Mouse (Mus musculus) small intestine, adult 2 months (tissue): ENCODE measurements around the gene Mex3b. TPM values are rescaled to one million over a fixed set of nuclear protein-coding genes. Genes with fewer than 3 reads are reported as not detected.

Experiments
- H3K27ac ChIP-seq: fragments of 200-500 bp; 2 replicates; pipeline ENCODE4 v1.5.1; 2012; ENCODE audit warnings: low read depth, low read length, control low read depth, inconsistent platforms; ENCODE audit not compliant: insufficient read depth
- H3K27me3 ChIP-seq: fragments of 200-500 bp; 2 replicates; pipeline ENCODE4 v1.6.1; 2012; ENCODE audit warnings: mild to moderate bottlenecking, moderate library complexity, low read length, inconsistent platforms; ENCODE audit not compliant: control insufficient read depth, insufficient read depth
- H3K36me3 ChIP-seq: fragments of 200-500 bp; 2 replicates; pipeline ENCODE4 v1.6.1; 2012; ENCODE audit warnings: mild to moderate bottlenecking, low read length, control low read depth, inconsistent platforms; ENCODE audit not compliant: control insufficient read depth, insufficient read depth
- H3K4me1 ChIP-seq: fragments of 200-500 bp; 2 replicates; pipeline ENCODE4 v1.6.1; 2012; ENCODE audit warnings: low read length, inconsistent platforms, mixed read lengths; ENCODE audit not compliant: control insufficient read depth, insufficient read depth, insufficient read length
- H3K4me3 ChIP-seq: fragments of 200-500 bp; 2 replicates; pipeline ENCODE4 v1.5.1; 2012; ENCODE audit warnings: low read depth, mild to moderate bottlenecking, control low read depth, inconsistent platforms, low read length, moderate library complexity
- CTCF ChIP-seq: fragments of 200-500 bp; IDR thresholded peaks from 2 replicates; pipeline ENCODE4 v1.5.1; 2012; ENCODE audit warnings: low read depth, mild to moderate bottlenecking, control low read depth, inconsistent platforms, low read length, moderate library complexity, mixed read lengths; ENCODE audit not compliant: insufficient replicate concordance, insufficient read length; ENCODE audit errors: extremely low read depth
- POLR2A ChIP-seq: fragments of 200-500 bp; IDR thresholded peaks from 2 replicates; pipeline ENCODE4 v1.6.1; 2012; ENCODE audit warnings: low read depth, mild to moderate bottlenecking, control low read depth, inconsistent platforms, low read length, moderate library complexity
- WGBS: fragments of 180-500 bp; shearing (Covaris S2); methylation state at CpG from one replicate; pipeline ENCODE4 v1.1.7; 2018; 5-methylcytosine and 5-hydroxymethylcytosine counted together
- polyA plus RNA-seq: library from polyadenylated mRNA; depleted of rRNA; stranded (reverse); fragments of >200 nt; gene quantifications from 2 replicates; pipeline ENCODE4 v1.2.3, GENCODE M21; 2012; rRNA removed

Gene Mex3b
- 3.1 and 6.3 TPM in 2 replicates for polyA plus RNA-seq

DNA sequence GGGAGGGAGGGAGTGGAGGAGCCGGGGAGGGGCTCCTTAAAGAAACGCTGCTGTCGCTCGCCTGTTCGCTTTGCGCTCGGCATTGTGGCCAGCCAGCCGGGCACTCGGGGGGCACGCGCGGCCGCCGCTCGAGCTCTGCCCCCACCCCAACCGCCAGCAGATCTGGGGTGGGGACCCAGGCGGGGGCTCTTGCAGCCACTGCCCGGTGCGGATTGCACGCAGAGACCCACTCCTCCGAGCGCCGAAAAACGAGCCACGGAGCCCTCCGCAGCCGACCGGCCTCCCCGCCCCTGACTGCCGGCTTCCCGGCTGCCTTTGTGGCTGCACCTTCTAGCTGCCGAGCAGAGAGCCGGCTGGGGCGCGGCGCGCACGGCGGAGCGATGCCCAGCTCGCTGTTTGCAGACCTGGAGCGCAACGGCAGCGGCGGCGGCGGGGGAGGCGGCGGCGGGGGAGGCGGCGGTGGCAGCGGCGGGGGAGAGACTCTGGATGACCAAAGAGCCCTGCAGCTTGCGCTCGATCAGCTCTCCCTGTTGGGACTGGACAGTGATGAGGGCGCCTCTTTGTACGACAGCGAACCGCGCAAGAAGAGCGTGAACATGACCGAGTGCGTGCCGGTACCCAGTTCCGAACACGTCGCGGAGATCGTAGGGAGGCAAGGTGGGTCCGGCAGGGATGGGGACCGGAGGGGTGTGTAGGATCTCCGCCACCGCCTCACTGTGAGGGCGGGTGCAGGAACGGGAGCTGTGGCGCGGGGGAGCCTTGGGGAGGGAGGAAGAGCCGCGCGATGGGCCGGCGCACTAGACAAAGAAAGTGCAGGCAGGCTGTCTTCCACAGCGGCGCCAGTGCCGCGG is at the start of gene Mex3b:
Gene Mex3b, plus strand, starts transcription at position 63 of the 851 bp plus-strand sequence.
- WGBS: 1% methylated on average over 86 of the region's 87 CpGs
- peak within 1 kb of the TSS; percentile 86 for H3K27ac ChIP-seq
- no peaks in the 10 kb centered on the region for H3K27me3 ChIP-seq
- no peak for TF ChIP-seq CTCF
- TF ChIP-seq POLR2A: no peak; the same call in 1 of the 2 replicates
- H3K4me3 ChIP-seq: peak within 1 kb of the TSS; percentile 95
- peaks cover 18% of the 10 kb centered on the region for H3K4me1 ChIP-seq
- no peaks in the 10 kb centered on the region for H3K36me3 ChIP-seq

DNA sequence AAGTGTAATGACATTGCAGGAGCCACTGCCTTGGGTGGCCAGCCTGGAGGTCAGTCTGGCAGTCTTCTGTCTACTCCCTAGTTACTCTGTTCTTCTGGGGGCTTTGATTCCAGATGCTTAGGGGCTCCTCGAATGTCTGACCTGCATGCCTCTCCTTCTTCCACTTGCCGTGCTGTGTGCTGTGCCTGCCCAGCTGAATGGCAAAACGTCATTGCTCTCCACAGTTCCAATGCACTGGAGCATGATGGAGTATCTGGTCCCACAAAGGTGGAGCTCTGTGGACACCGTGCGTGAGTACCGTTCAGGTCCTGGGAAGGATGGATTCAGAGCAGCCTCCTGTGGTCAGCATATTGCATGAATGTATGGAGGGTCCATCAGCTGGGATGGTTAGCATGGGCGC is 47.6 kb upstream of the Mex3b start:
- WGBS: 96% methylated on average over 7 of the region's 7 CpGs
- Histone ChIP-seq H3K27me3 (no peaks in the 10 kb centered on the region), H3K36me3 (no peaks in the 10 kb centered on the region), H3K27ac (no peak overlapping the region), H3K4me1 (peaks cover 2% of the 10 kb centered on the region; the same call in 1 of the 2 replicates), H3K4me3 (no peak overlapping the region)
- TF ChIP-seq POLR2A: no peak
- TF ChIP-seq CTCF: no peak

GRCm38 (mm10) chr7:82820661-82821060 is 46.5 kb upstream of the Mex3b start:
- Histone ChIP-seq H3K4me3 (no peak overlapping the region), H3K36me3 (no peaks in the 10 kb centered on the region), H3K4me1 (no peaks in the 10 kb centered on the region), H3K27ac (no peak overlapping the region), H3K27me3 (no peaks in the 10 kb centered on the region)
- TF ChIP-seq POLR2A: no peak
- TF ChIP-seq CTCF: no peak
- WGBS: 62% methylated on average over 4 of the region's 4 CpGs

GRCm38 (mm10) chr7:82821501-82821900 is 45.6 kb upstream of the Mex3b start:
- 73% methylated on average over 3 of the region's 3 CpGs for WGBS
- TF ChIP-seq POLR2A (no peak), CTCF (no peak)

GRCm38 (mm10) chr7:82822528-82822927 is 44.6 kb upstream of the Mex3b start:
- H3K36me3 ChIP-seq: no peaks in the 10 kb centered on the region
- TF ChIP-seq CTCF (no peak), POLR2A (no peak)
- H3K4me1 ChIP-seq: no peaks in the 10 kb centered on the region
- no peak overlapping the region for H3K4me3 ChIP-seq
- no peak overlapping the region for H3K27ac ChIP-seq
- H3K27me3 ChIP-seq: no peaks in the 10 kb centered on the region
- WGBS: 62% methylated on average over 1 of the region's 1 CpGs

More at GRCm38 (mm10) chr7:82821501-82821900, 45.6 kb upstream of the Mex3b start:
- H3K27me3 ChIP-seq: no peaks in the 10 kb centered on the region
- H3K36me3 ChIP-seq: no peaks in the 10 kb centered on the region
- H3K4me1 ChIP-seq: no peaks in the 10 kb centered on the region
- no peak overlapping the region for H3K4me3 ChIP-seq
- H3K27ac ChIP-seq: no peak overlapping the region

GRCm38 (mm10) chr7:82828193-82828592 is 38.9 kb upstream of the Mex3b start:
- no peak for TF ChIP-seq POLR2A
- TF ChIP-seq CTCF: no peak
- Histone ChIP-seq H3K4me3 (no peak overlapping the region), H3K27ac (no peak overlapping the region), H3K27me3 (no peaks in the 10 kb centered on the region), H3K36me3 (no peaks in the 10 kb centered on the region), H3K4me1 (no peaks in the 10 kb centered on the region)
- WGBS: 48% methylated on average over 2 of the region's 2 CpGs

GRCm38 (mm10) chr7:82829516-82829915 is 37.6 kb upstream of the Mex3b start:
- Histone ChIP-seq H3K36me3 (no peaks in the 10 kb centered on the region), H3K4me3 (no peak overlapping the region), H3K4me1 (no peaks in the 10 kb centered on the region), H3K27ac (no peak overlapping the region), H3K27me3 (no peaks in the 10 kb centered on the region)
- TF ChIP-seq POLR2A (no peak), CTCF (no peak)
- 89% methylated on average over 3 of the region's 3 CpGs for WGBS

- H3K27ac ChIP-seq: no peak overlapping the region
- no peaks in the 10 kb centered on the region for H3K36me3 ChIP-seq
- WGBS: 68% methylated on average over 4 of the region's 4 CpGs
- no peak for TF ChIP-seq POLR2A
- no peak for TF ChIP-seq CTCF
- H3K4me3 ChIP-seq: no peak overlapping the region
- H3K27me3 ChIP-seq: no peaks in the 10 kb centered on the region
- H3K4me1 ChIP-seq: no peaks in the 10 kb centered on the region
Measured at GRCm38 (mm10) chr7:82834471-82834870, 32.7 kb upstream of the Mex3b start.
